Mouse (Mus musculus) spleen, postnatal 4 days (tissue): Measurements from ENCODE around the gene Ms4a5.
A peak's percentile ranks its signal among the peaks of the same experiment; 100 is the strongest.
"Not testable (repeated sequence)": the region's sequence is repeated elsewhere in the genome, so short reads cannot be mapped to it uniquely, and the experiment has no call there.

Experiments
- DNase-seq, 2 experiments: peaks; one replicate each; pipeline ENCODE4 v3.0.0; 2022; ENCODE audit warnings: low spot score in 2 of 2

Gene Ms4a5

GRCm38 (mm10) chr19:11283773-11284172 lies at the start of gene Ms4a5:
TSS of gene Ms4a5 (minus strand) at chr19:11283873.
- no peak for DNase-seq

- DNase-seq, result no peak
Measured at GRCm38 (mm10) chr19:11321123-11321522, 37.5 kb upstream of the Ms4a5 start.

DNA sequence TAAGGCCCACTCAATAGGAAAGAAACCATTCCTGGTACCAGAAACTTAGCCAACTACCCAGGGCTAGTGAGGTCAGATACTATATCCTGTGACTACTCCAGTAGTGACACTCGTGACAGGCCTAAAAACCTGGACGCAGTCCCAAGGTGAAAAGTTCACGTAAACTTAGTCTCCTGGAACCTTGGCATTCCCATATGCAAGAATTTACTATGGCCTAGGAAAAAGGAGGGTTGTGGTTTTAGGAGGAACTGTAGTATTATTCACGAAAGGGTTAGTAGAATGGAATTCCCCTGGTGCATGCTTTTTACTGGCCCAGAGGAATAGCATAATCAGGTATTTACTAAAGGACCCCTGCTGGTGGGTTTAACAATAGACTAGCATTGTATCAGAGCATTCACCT lies 33.1 kb upstream of the Ms4a5 start:
- DNase-seq, result no peak

GRCm38 (mm10) chr19:11314354-11314753 lies 30.7 kb upstream of the Ms4a5 start, which contains the start of gene Ms4a14:
TSS of gene Ms4a14 (minus strand) at chr19:11314454.
- no peak for DNase-seq

DNA sequence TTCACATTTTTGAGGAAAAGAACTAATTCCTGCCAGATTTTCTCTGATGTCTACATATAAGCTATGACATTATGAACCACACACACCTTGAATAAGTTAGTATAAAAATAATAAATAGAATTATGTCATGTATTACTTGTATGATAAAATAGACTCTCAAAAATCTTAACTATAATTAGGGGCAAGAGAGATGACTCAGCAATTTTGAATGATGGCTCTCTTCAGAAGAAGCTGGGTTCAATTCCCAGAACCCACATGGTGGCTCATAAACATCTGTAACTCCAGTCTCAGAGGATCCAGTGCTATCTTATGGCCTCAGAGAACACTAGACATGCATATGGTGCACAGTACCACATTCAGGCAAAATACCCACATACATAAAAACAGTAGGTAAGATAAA lies 25.2 kb upstream of the Ms4a5 start:
- DNase-seq, result no peak

- not testable (repeated sequence) for DNase-seq
Measured at GRCm38 (mm10) chr19:11299529-11299928, 15.9 kb upstream of the Ms4a5 start.

DNA sequence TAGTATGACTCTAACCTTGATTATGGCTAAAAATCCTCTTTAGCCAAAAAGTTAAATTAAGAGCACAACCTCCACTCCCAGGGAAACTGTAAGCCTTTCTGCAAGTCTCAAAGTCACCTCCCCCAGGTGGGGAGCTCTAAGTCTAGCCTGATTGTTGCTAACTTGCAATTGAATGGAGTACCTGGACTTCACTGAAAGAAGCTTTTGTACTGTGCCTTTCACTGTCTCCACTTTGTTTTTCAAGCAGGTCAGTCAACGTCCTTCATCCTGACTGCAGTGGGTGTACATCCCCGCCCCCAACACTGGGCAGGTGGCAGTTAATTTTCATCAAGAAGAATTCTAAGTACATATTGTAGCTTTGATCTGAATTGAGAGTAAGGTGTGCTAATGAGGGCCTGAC lies 15.3 kb upstream of the Ms4a5 start:
- no peak for DNase-seq

- not testable (repeated sequence) for DNase-seq
Measured at GRCm38 (mm10) chr19:11293616-11294015, 9.9 kb upstream of the Ms4a5 start.

DNA sequence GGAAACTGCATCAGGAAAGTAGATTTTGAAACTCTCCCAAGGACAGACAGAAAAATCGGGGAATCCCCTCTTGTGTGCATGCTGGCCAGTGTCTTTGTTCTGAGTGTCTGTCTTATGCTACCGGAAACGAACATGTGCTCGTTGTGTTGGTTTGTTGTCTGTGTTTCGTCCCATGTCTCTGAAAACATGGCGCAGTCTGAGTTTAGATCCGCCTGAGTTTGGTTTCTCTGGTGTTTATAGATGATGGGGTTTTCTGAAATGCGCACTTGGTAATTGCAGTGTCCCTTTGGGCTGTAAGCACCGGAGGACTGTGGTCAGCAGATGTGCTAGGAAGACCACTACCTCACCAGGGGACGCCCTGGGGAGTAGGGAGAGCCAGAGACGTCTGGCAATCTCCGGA lies 9.3 kb upstream of the Ms4a5 start:
- DNase-seq, result no peak

- DNase-seq, result no peak
Measured at GRCm38 (mm10) chr19:11280223-11280622, 3.5 kb downstream of the Ms4a5 start.

DNA sequence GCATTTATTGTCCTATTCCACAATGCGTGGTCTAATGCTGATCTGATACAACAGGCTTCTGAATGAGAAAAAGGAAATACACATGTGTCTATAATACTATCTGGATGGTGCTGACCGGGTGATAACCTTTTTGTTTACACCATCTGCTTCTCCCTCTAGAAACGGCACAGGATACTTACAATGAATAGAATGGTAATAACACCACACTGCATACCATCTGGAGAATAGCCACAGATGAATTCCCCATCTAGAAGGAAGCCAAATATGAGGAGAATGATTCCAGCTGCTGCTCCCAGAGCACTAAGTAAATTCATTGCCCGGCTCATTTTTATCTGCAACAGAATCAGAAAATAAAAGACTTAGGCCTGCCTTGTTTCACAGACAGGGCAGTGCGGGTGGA lies 7.2 kb downstream of the Ms4a5 start:
- DNase-seq, result no peak

DNA sequence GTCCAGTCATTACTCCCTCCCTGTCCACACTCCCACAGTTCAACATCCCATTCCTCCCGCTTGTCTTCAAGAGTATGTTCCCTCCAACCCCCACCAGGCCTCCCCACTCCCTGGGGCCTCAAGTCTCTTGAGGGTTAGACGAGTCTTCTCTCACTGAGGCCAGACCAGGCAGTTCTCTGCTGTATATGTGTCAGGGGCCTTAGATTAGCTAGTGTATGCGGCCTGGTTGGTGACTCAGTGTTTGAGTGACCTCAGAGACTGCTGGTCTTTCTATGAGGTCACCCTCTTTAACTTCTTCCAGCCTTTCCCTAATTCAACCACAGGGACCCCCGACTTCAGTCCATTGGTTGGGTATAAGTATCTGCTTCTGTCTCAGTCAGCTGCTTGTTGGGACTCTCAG lies 16.7 kb downstream of the Ms4a5 start:
- DNase-seq, result peak in 1 of 2 experiments; percentile 62

GRCm38 (mm10) chr19:11266052-11266845 lies 17.4 kb downstream of the Ms4a5 start, which contains the start of gene Ms4a1:
TSS of gene Ms4a1 (minus strand) at chr19:11266241.
- DNase-seq, result peak; percentile 30 to 61

DNA sequence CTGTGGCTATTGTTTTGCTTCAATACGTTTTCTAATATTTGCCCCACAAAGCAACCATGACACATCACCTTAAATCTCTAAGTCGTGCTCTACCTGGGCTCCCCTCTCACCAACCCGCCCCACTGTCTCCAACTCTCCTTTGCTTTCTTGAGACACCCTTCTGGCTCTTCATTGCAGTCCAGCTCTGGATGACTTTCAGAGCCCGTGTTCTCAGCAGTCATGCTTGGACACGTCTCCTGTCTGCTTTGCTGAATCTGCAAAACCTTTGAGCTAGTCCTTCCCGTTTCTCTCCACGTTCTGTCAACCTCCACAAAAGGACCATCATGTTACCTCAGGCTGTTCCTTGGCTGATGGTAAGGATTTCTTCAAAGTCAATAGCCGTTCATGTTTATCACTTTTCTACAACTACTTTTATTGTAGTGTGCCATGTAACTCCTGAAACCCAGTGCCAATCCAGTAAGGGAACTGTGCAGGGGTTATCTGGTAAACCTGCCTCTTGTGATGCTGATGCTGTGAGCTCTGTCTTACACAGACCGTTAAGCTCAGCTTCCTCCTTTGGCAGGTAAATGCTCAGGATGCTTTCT lies 19.0 kb downstream of the Ms4a5 start:
- DNase-seq, result no peak

DNA sequence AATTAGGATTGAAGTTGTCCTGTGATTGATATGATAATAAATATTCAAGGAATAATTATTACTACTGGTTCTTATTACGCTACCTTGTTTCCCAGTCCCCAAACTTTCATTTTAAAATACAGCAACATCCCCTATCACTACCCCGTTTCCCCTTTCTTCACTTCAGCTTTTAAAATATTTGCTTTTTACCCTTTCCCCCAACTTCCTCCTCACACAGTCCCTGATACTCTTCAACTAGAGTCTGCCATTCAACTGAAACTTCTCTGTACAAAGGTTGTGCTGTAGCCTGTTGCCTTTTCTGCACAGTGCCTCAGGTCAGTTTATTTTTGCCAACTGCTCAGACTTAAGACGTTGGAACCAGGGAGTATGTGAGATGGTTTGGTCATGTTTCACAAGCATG lies 20.1 kb downstream of the Ms4a5 start:
- DNase-seq, result no peak

- not testable (repeated sequence) for DNase-seq
Measured at GRCm38 (mm10) chr19:11262932-11263331, 20.7 kb downstream of the Ms4a5 start.

GRCm38 (mm10) chr19:11261522-11261921 lies 22.2 kb downstream of the Ms4a5 start:
- no peak for DNase-seq

DNA sequence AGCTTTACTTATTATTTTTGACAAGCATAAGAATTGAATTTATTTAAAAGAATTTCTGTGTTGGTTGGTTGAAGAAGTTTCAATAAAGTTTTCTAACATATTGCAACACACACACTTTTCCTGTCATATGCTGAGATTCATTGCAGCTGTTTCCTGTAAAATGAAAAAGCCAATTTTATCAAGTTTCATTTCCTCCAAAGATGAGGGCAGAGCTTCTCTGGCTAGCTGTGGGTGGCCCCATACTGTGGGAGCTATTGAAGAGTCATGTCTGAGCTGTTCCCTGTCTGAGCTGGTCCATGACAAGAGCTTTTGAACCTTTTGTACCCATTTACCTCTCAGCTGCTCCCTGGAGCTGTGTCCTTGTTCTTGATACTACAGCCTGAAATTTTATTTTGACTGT lies 39.4 kb downstream of the Ms4a5 start:
- DNase-seq, result no peak

DNA sequence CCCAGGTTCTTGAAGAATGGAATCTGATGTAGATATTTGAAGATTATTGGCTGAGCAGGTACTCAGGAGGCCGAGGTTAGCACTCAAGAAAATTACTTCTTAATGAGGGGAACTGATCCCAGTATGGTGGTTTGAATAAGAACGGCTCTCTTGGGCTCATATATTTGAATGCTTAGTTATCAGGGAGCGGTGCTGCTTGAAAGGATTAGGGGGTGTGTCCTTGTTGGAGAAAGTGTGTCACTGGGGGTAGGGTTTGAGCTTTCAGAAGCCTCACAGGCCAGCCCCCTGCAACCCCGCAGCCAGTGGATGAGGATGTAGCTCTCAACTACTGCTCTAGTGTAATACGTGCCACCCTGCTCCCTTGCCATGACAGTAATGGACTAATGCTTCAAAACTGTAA lies 41.1 kb downstream of the Ms4a5 start:
- DNase-seq, result no peak

GRCm38 (mm10) chr19:11235820-11236219 lies 47.9 kb downstream of the Ms4a5 start:
- DNase-seq, result no peak

GRCm38 (mm10) chr19:11234921-11235735 lies 48.5 kb downstream of the Ms4a5 start:
- DNase-seq, result no peak

DNA sequence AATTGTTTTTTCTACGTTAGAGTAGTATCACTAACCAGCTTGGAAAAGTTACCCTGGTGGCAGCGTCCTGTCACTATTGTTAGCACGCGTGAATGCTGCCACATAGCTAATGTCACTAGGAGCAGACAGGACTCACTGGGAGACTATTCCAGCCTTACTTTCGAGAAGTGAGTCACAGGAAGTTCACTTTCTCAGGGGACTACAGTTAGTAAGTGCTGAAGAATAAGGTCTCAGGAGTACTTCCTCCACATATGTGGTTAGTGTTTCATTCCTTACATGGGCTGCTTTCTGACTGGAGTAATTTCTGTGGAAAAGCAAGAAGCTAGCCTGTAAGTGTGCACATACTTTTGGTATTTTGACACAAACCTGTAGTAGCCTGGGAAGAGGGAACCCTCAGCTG lies 49.4 kb downstream of the Ms4a5 start:
- DNase-seq, result no peak
